ENCODE assay signal across 10 mouse cellular contexts in the genomic region with DNA sequence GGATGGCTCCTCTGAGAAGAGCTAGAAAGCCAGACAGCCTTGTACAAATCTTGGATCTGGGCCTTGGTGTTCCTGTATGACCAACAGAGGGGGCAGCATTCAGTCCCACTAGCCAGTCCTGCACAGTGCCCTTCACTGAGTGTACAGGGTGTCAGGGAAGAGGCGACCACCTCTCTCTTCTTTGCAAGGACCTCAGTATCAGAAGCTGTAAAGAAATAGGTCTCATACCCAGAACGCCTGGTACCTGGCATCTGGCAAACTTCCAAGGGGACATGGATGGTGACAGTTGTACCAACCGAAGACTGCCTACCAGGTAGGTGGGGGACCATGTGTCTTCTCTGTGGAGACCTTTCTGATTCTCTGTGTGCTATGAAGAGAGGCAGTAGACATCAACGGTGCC. TPM values are rescaled to one million over a fixed set of nuclear protein-coding genes. Genes with fewer than 3 reads are reported as not detected.
DNase-seq lines count a peak whose midpoint lies in the region; ATAC-seq and TF ChIP-seq lines count a peak whose summit lies in the region.
"Had no signal": no experiment of that assay in that cellular context is flagged by ENCODE, and none has a peak within 500 bp of the region (broad histone marks: within the 10 kb centered on the region; RNA-seq: fewer than 3 reads in every experiment).

No protein-coding gene starts in this region.

- no peaks in the 10 kb centered on the region for H3K36me3 ChIP-seq in heart, embryonic 14.5 days (ENCODE audit: control insufficient read depth, insufficient read depth, low read length)
- H3K36me3 ChIP-seq in lung, postnatal 0 days (ENCODE audit: insufficient read depth, low read length), result no peaks in the 10 kb centered on the region
- no peaks in the 10 kb centered on the region for H3K36me3 ChIP-seq in intestine, embryonic 16.5 days (ENCODE audit: control insufficient read depth, insufficient read depth, low read length)
- no peaks in the 10 kb centered on the region for H3K36me3 ChIP-seq in liver, postnatal 0 days (replicated peaks; ENCODE audit: insufficient read depth, low read length)

- TF ChIP-seq POLR2A in lung, adult 2 months (IDR thresholded peaks at IDR 0.05; ENCODE audit: borderline replicate concordance, extremely low read depth, low read depth, low read length), result no peak
- no peak for TF ChIP-seq POLR2A in cerebellum, adult 2 months (IDR thresholded peaks at IDR 0.05; ENCODE audit: borderline replicate concordance, insufficient read depth, low read length)

- no peak overlapping the region for H3K4me3 ChIP-seq in heart, embryonic 14.5 days (ENCODE audit: control insufficient read depth in 1 of 2, insufficient read depth in 1 of 2, low read depth in 1 of 2, low read length in 2 of 2)
- no peak overlapping the region for H3K4me3 ChIP-seq in lung, postnatal 0 days (ENCODE audit: low read depth, low read length)
- H3K4me3 ChIP-seq in lung, adult 2 months (replicated peaks; ENCODE audit: extremely low read depth, low read depth, low read length), result no peak overlapping the region
- H3K4me3 ChIP-seq in intestine, embryonic 16.5 days (ENCODE audit: low read length), result no peak overlapping the region
- H3K4me3 ChIP-seq in liver, postnatal 0 days (ENCODE audit: low read depth, low read length), result no peak overlapping the region
- no peak overlapping the region for H3K4me3 ChIP-seq in cerebellum, adult 2 months (replicated peaks; ENCODE audit: insufficient read depth, low read depth, low read length)

- DNase-seq in heart, adult 8-10 months (ENCODE audit: low spot score), result no peak
- DNase-seq in lung, postnatal 0 days (ENCODE audit: low spot score), result no peak
- DNase-seq in lung, adult 2 months, result no peak
- DNase-seq in liver, postnatal 0 days, result no peak
- no peak for DNase-seq in urinary bladder, postnatal 25 days (ENCODE audit: low spot score)
- no peak for DNase-seq in cerebellum, adult 2 months
- DNase-seq: left cerebral cortex, postnatal 4 days had no signal

- peak; percentile 51 for TF ChIP-seq CTCF in lung, postnatal 0 days (IDR thresholded peaks at IDR 0.05)
- TF ChIP-seq CTCF in lung, adult 2 months (IDR thresholded peaks at IDR 0.05; ENCODE audit: insufficient read depth, low read length), result no peak
- peak; percentile 42 for TF ChIP-seq CTCF in liver, postnatal 0 days (IDR thresholded peaks at IDR 0.05; ENCODE audit: low read depth)
- no peak for TF ChIP-seq CTCF in cerebellum, adult 2 months (IDR thresholded peaks at IDR 0.05; ENCODE audit: borderline replicate concordance, insufficient read depth, low read depth, low read length)

- no peaks in the 10 kb centered on the region for H3K27me3 ChIP-seq in heart, embryonic 14.5 days (ENCODE audit: control insufficient read depth, insufficient read depth, low read length)
- H3K27me3 ChIP-seq in lung, postnatal 0 days (replicated peaks; ENCODE audit: insufficient read depth, low read length), result no peaks in the 10 kb centered on the region
- no peaks in the 10 kb centered on the region for H3K27me3 ChIP-seq in intestine, embryonic 16.5 days (replicated peaks; ENCODE audit: control insufficient read depth, insufficient read depth, low read length)
- H3K27me3 ChIP-seq in liver, postnatal 0 days (ENCODE audit: insufficient read depth, low read length), result no peaks in the 10 kb centered on the region
- H3K27me3 ChIP-seq in cerebellum, adult 2 months (ENCODE audit: control insufficient read depth, insufficient read depth, low read length), result no peaks in the 10 kb centered on the region

- peak overlapping the region in 1 of 2 experiments; percentile 79; a peak in 1 of 4 replicates for H3K27ac ChIP-seq in heart, embryonic 14.5 days (replicated peaks in 1 of 2; ENCODE audit: control insufficient read depth in 1 of 2, insufficient read depth in 1 of 2, low read depth in 2 of 2, low read length in 2 of 2)
- H3K27ac ChIP-seq in lung, postnatal 0 days (ENCODE audit: low read length), result no peak overlapping the region
- no peak overlapping the region for H3K27ac ChIP-seq in intestine, embryonic 16.5 days (ENCODE audit: low read length)
- H3K27ac ChIP-seq in liver, postnatal 0 days (ENCODE audit: low read depth), result no peak overlapping the region
- H3K27ac ChIP-seq in cerebellum, adult 2 months (ENCODE audit: insufficient read depth, low read length), result no peak overlapping the region

- WGBS in heart, embryonic 14.5 days, result 73% methylated on average over 4 of the region's 4 CpGs
- WGBS in lung, postnatal 0 days, result 52% methylated on average over 4 of the region's 4 CpGs
- 66% methylated on average over 4 of the region's 4 CpGs for WGBS in lung, adult 2 months
- WGBS in intestine, embryonic 16.5 days, result 69% methylated on average over 4 of the region's 4 CpGs
- WGBS in liver, postnatal 0 days (ENCODE audit: insufficient replicate concordance), result 72% methylated on average over 4 of the region's 4 CpGs
- WGBS in cerebellum, adult 2 months, result 42% methylated on average over 4 of the region's 4 CpGs

- ATAC-seq in heart, embryonic 14.5 days (ENCODE audit: insufficient number of reproducible peaks, insufficient read depth, low FRiP score, low read depth), result no peak
- ATAC-seq in lung, postnatal 0 days, result no peak
- ATAC-seq in intestine, embryonic 16.5 days, result no peak
- no peak for ATAC-seq in liver, postnatal 0 days
- ATAC-seq: inflammation-experienced regulatory T-cells, adult 6 months had no signal

- no peak for TF ChIP-seq EP300 in lung, postnatal 0 days (IDR thresholded peaks at IDR 0.05)
- TF ChIP-seq EP300 in liver, postnatal 0 days (IDR thresholded peaks at IDR 0.05; ENCODE audit: low read depth), result no peak

- H3K9ac ChIP-seq in heart, embryonic 14.5 days (ENCODE audit: low read length), result 0 out of 2 replicates have a peak overlapping the region, but pooled peaks have one; percentile 54
- no peak overlapping the region for H3K9ac ChIP-seq in lung, postnatal 0 days (replicated peaks; ENCODE audit: low read depth)
- peak overlapping the region; percentile 20; the same call in 1 of the 2 replicates for H3K9ac ChIP-seq in intestine, embryonic 16.5 days (ENCODE audit: low read depth, low read length)
- H3K9ac ChIP-seq in liver, postnatal 0 days (replicated peaks), result no peak overlapping the region

- no peak overlapping the region for H3K4me2 ChIP-seq in heart, embryonic 14.5 days (ENCODE audit: low read length)
- H3K4me2 ChIP-seq in lung, postnatal 0 days (replicated peaks; ENCODE audit: low read depth, low read length), result no peak overlapping the region
- H3K4me2 ChIP-seq in intestine, embryonic 16.5 days (ENCODE audit: low read depth, low read length), result no peak overlapping the region
- H3K4me2 ChIP-seq in liver, postnatal 0 days (ENCODE audit: low read depth, low read length), result no peak overlapping the region

- peaks cover 25 to 29% of the 10 kb centered on the region in 2 experiments for H3K4me1 ChIP-seq in heart, embryonic 14.5 days (ENCODE audit: control insufficient read depth in 2 of 2, insufficient read depth in 2 of 2, low read length in 2 of 2)
- peaks cover 12% of the 10 kb centered on the region; the same call in 1 of the 2 replicates for H3K4me1 ChIP-seq in lung, postnatal 0 days (ENCODE audit: insufficient read depth, low read depth, low read length)
- peaks cover 11% of the 10 kb centered on the region for H3K4me1 ChIP-seq in lung, adult 2 months (ENCODE audit: control insufficient read depth, insufficient read depth, low read length)
- H3K4me1 ChIP-seq in intestine, embryonic 16.5 days (ENCODE audit: control insufficient read depth, insufficient read depth, low read length), result peaks cover 29% of the 10 kb centered on the region
- peaks cover 45% of the 10 kb centered on the region for H3K4me1 ChIP-seq in liver, postnatal 0 days (ENCODE audit: insufficient read depth)
- H3K4me1 ChIP-seq in cerebellum, adult 2 months (ENCODE audit: control insufficient read depth, insufficient read depth, low read length), result peaks cover 11% of the 10 kb centered on the region

- no peaks in the 10 kb centered on the region for H3K9me3 ChIP-seq in heart, embryonic 14.5 days (ENCODE audit: control insufficient read depth, low read length)
- no peaks in the 10 kb centered on the region for H3K9me3 ChIP-seq in lung, postnatal 0 days (ENCODE audit: low read length)
- H3K9me3 ChIP-seq in intestine, embryonic 16.5 days (ENCODE audit: control insufficient read depth, low read length), result no peaks in the 10 kb centered on the region
- no peaks in the 10 kb centered on the region for H3K9me3 ChIP-seq in liver, postnatal 0 days (ENCODE audit: low read length)

RNA-seq across cellular contexts. Expression of a gene that starts 1.8 kb away (rescaled TPM):
- polyA plus RNA-seq in heart, embryonic 14.5 days (2014; fragmentation: Nextera tagmentation; extraction: Ambion mirVana), result 4.4 and 6.1 TPM in 2 replicates
- 10 to 100 TPM; 18.1 to 23.2 (median 21.3) TPM for total RNA-seq in heart, adult 8-10 months (2022)
- polyA plus RNA-seq in lung, postnatal 0 days (2015; fragmentation: Nextera tagmentation; extraction: Ambion mirVana), result 1.5 and 1.7 TPM in 2 replicates
- 32.0 and 38.4 TPM in 2 replicates for polyA plus RNA-seq in lung, adult 2 months (2012; rRNA removed)
- polyA plus RNA-seq in intestine, embryonic 16.5 days (2015; fragmentation: Nextera tagmentation; extraction: Ambion mirVana), result 2.6 and 2.7 TPM in 2 replicates
- 5.7 and 6.9 TPM in 2 replicates for polyA plus RNA-seq in liver, postnatal 0 days (2015; fragmentation: Nextera tagmentation; extraction: Ambion mirVana)
- polyA plus RNA-seq in cerebellum, adult 2 months (2012; rRNA removed), result 19.6 and 20.1 TPM in 2 replicates

Comparison
In these comparisons a context has a peak if more than half of its experiments do, and no peak if none do; other contexts are left out.
1. CTCF ChIP-seq: peak in lung, postnatal 0 days (single experiment) and liver, postnatal 0 days (single experiment); none in lung, adult 2 months (single experiment) and cerebellum, adult 2 months (single experiment).
2. H3K9ac ChIP-seq: peak in heart, embryonic 14.5 days (single experiment) and intestine, embryonic 16.5 days (single experiment); none in lung, postnatal 0 days (single experiment) and liver, postnatal 0 days (single experiment).